Mouse (Mus musculus): Measurements from ENCODE around the gene Pawr.

Pawr gene

GRCm38 (mm10) chr10:108354726-108355391 is 22.9 kb downstream of the Pawr start:
- no peak for DNase-seq (ENCODE audit: low read depth in 2 of 2, low spot score in 2 of 2)

GRCm38 (mm10) chr10:108355392-108355775 is 23.5 kb downstream of the Pawr start:
- no peak for DNase-seq (ENCODE audit: low read depth in 2 of 2, low spot score in 2 of 2)

- DNase-seq (ENCODE audit: low read depth in 2 of 2, low spot score in 2 of 2), result no peak
Observed at GRCm38 (mm10) chr10:108356601-108357187, 24.8 kb downstream of the Pawr start.

- DNase-seq (ENCODE audit: low read depth in 2 of 2, low spot score in 2 of 2), result no peak
Observed at GRCm38 (mm10) chr10:108359974-108360373, 28.1 kb downstream of the Pawr start.

- DNase-seq (ENCODE audit: low read depth in 2 of 2, low spot score in 2 of 2), result no peak
Observed at GRCm38 (mm10) chr10:108360801-108361200, 28.9 kb downstream of the Pawr start.

GRCm38 (mm10) chr10:108361419-108362155 is 29.7 kb downstream of the Pawr start:
- no peak for DNase-seq (ENCODE audit: low read depth in 2 of 2, low spot score in 2 of 2)

- DNase-seq (ENCODE audit: low read depth in 2 of 2, low spot score in 2 of 2), result no peak
Observed at GRCm38 (mm10) chr10:108363932-108364331, 32.0 kb downstream of the Pawr start.

- DNase-seq (ENCODE audit: low read depth in 2 of 2, low spot score in 2 of 2), result no peak
Observed at GRCm38 (mm10) chr10:108364946-108365719, 33.2 kb downstream of the Pawr start.

GRCm38 (mm10) chr10:108366251-108366650 is 34.3 kb downstream of the Pawr start:
- DNase-seq (ENCODE audit: low read depth in 2 of 2, low spot score in 2 of 2), result no peak

GRCm38 (mm10) chr10:108368358-108368757 is 36.4 kb downstream of the Pawr start:
- DNase-seq (ENCODE audit: low read depth in 2 of 2, low spot score in 2 of 2), result no peak

GRCm38 (mm10) chr10:108372258-108372657 is 40.3 kb downstream of the Pawr start:
- no peak for DNase-seq (ENCODE audit: low read depth in 2 of 2, low spot score in 2 of 2)

GRCm38 (mm10) chr10:108372858-108373257 is 40.9 kb downstream of the Pawr start:
- DNase-seq (ENCODE audit: low read depth in 2 of 2, low spot score in 2 of 2), result no peak

GRCm38 (mm10) chr10:108375796-108376195 is 43.9 kb downstream of the Pawr start:
- DNase-seq (ENCODE audit: low read depth in 2 of 2, low spot score in 2 of 2), result no peak

GRCm38 (mm10) chr10:108376366-108376765 is 44.4 kb downstream of the Pawr start:
- no peak for DNase-seq (ENCODE audit: low read depth in 2 of 2, low spot score in 2 of 2)

GRCm38 (mm10) chr10:108377369-108377768 is 45.4 kb downstream of the Pawr start:
- no peak for DNase-seq (ENCODE audit: low read depth in 2 of 2, low spot score in 2 of 2)

GRCm38 (mm10) chr10:108378062-108378461 is 46.1 kb downstream of the Pawr start:
- DNase-seq (ENCODE audit: low read depth in 2 of 2, low spot score in 2 of 2), result no peak

GRCm38 (mm10) chr10:108378479-108378878 is 46.6 kb downstream of the Pawr start:
- DNase-seq (ENCODE audit: low read depth in 2 of 2, low spot score in 2 of 2), result no peak

GRCm38 (mm10) chr10:108380715-108381114 is 48.8 kb downstream of the Pawr start:
- DNase-seq (ENCODE audit: low read depth in 2 of 2, low spot score in 2 of 2), result no peak

- DNase-seq (ENCODE audit: low read depth in 2 of 2, low spot score in 2 of 2), result no peak
Observed at GRCm38 (mm10) chr10:108384153-108384769, 52.3 kb downstream of the Pawr start.

GRCm38 (mm10) chr10:108385480-108385955 is 53.6 kb downstream of the Pawr start:
- no peak for DNase-seq (ENCODE audit: low read depth in 2 of 2, low spot score in 2 of 2)

GRCm38 (mm10) chr10:108388410-108388915 is 56.5 kb downstream of the Pawr start:
- no peak for DNase-seq (ENCODE audit: low read depth in 2 of 2, low spot score in 2 of 2)

Measured in CD8-positive naive resting alpha-beta T cell, adult 2 months (primary cell).